Mouse (Mus musculus) midbrain, embryonic 12.5 days (tissue): ENCODE data around the gene Psmd9. TPM values are rescaled to one million over a fixed set of nuclear protein-coding genes. Genes with fewer than 3 reads are reported as not detected.
A peak's percentile ranks its signal among the peaks of the same experiment; 100 is the strongest.

ENCODE experiments used
- ATAC-seq: fragments of 200-750 bp; cut with Nextera tagmentation; 2 replicates; pipeline ENCODE4 v1.8.0; 2017; ENCODE audit warnings: low read depth, moderate TSS enrichment, moderate library complexity; ENCODE audit not compliant: low FRiP score
- H3K27ac ChIP-seq: fragments of 300-500 bp; sonication (generic); replicated peaks from 2 replicates; pipeline ENCODE4 v1.5.1; 2016; ENCODE audit warnings: mild to moderate bottlenecking
- H3K27me3 ChIP-seq: fragments of 300-500 bp; sonication (generic); 2 replicates; pipeline ENCODE4 v1.6.1; 2016; ENCODE audit warnings: mild to moderate bottlenecking
- H3K36me3 ChIP-seq: fragments of 300-500 bp; sonication (generic); 2 replicates; pipeline ENCODE4 v1.6.1; 2016
- H3K4me1 ChIP-seq: fragments of 300-500 bp; sonication (generic); 2 replicates; pipeline ENCODE4 v1.6.1; 2016
- H3K4me2 ChIP-seq: fragments of 300-500 bp; sonication (generic); replicated peaks from 2 replicates; pipeline ENCODE4 v1.6.1; 2016; ENCODE audit warnings: mild to moderate bottlenecking, moderate library complexity
- H3K4me3 ChIP-seq: fragments of 300-500 bp; sonication (generic); 2 replicates; pipeline ENCODE4 v1.5.1; 2016; ENCODE audit warnings: mild to moderate bottlenecking
- H3K9ac ChIP-seq: fragments of 300-500 bp; sonication (generic); replicated peaks from 2 replicates; pipeline ENCODE4 v1.6.1; 2016; ENCODE audit warnings: mild to moderate bottlenecking, moderate library complexity
- H3K9me3 ChIP-seq: fragments of 300-500 bp; sonication (generic); 2 replicates; pipeline ENCODE4 v1.6.1; 2016; ENCODE audit warnings: mild to moderate bottlenecking
- WGBS: fragments of 180-500 bp; shearing (Covaris S2); methylation state at CpG from one replicate; pipeline ENCODE4 v1.1.7; 2016; 5-methylcytosine and 5-hydroxymethylcytosine counted together
- polyA plus RNA-seq: library from polyadenylated mRNA; unstranded; fragments of >200 nt; fragmentation: Nextera tagmentation; extraction: Ambion mirVana; gene quantifications from 2 replicates; pipeline ENCODE4 v1.2.1, GENCODE M21; 2016

Psmd9 gene
- polyA plus RNA-seq, 1 experiment from 2014 or later = 75.4 TPM

- Histone ChIP-seq H3K27me3 (no peaks in the 10 kb centered on the region), H3K4me2 (peak overlapping the region; percentile 100), H3K9me3 (no peaks in the 10 kb centered on the region), H3K27ac (no peak overlapping the region), H3K4me3 (peak overlapping the region; percentile 98), H3K4me1 (peaks cover 57% of the 10 kb centered on the region), H3K36me3 (peaks cover 34% of the 10 kb centered on the region), H3K9ac (peak overlapping the region; percentile 100)
- 42% methylated on average over 20 of the region's 20 CpGs for WGBS
- ATAC-seq = no peak
Observed at GRCm38 (mm10) chr5:123144746-123145590, 24.2 kb upstream of the Psmd9 start.

- H3K27ac ChIP-seq = no peak overlapping the region
- WGBS = 84% methylated on average over 11 of the region's 11 CpGs
- 0 out of 2 replicates have a peak overlapping the region, but pooled peaks have one; percentile 9 for H3K4me3 ChIP-seq
- H3K27me3 ChIP-seq = no peaks in the 10 kb centered on the region
- H3K9me3 ChIP-seq = no peaks in the 10 kb centered on the region
- peaks cover 38% of the 10 kb centered on the region for H3K36me3 ChIP-seq
- H3K9ac ChIP-seq = no peak overlapping the region
- ATAC-seq = no peak
- peaks cover 71% of the 10 kb centered on the region for H3K4me1 ChIP-seq
- no peak overlapping the region for H3K4me2 ChIP-seq
Observed at GRCm38 (mm10) chr5:123146357-123146756, 22.9 kb upstream of the Psmd9 start.

GRCm38 (mm10) chr5:123147569-123147968 is 21.6 kb upstream of the Psmd9 start:
- Histone ChIP-seq H3K4me1 (peaks cover 73% of the 10 kb centered on the region), H3K9me3 (no peaks in the 10 kb centered on the region), H3K4me3 (no peak overlapping the region), H3K36me3 (peaks cover 50% of the 10 kb centered on the region), H3K27ac (no peak overlapping the region), H3K9ac (no peak overlapping the region), H3K4me2 (no peak overlapping the region), H3K27me3 (no peaks in the 10 kb centered on the region)
- no peak for ATAC-seq
- WGBS = 83% methylated on average over 17 of the region's 17 CpGs

GRCm38 (mm10) chr5:123148073-123148722 is 21.0 kb upstream of the Psmd9 start:
- H3K9ac ChIP-seq = peak overlapping the region; percentile 32; the same call in 1 of the 2 replicates
- peaks cover 56% of the 10 kb centered on the region for H3K36me3 ChIP-seq
- peak overlapping the region; percentile 1; the same call in 1 of the 2 replicates for H3K27ac ChIP-seq
- no peaks in the 10 kb centered on the region for H3K27me3 ChIP-seq
- H3K9me3 ChIP-seq = no peaks in the 10 kb centered on the region
- H3K4me1 ChIP-seq = peaks cover 72% of the 10 kb centered on the region
- 0 out of 2 replicates have a peak overlapping the region, but pooled peaks have one; percentile 0 for H3K4me3 ChIP-seq
- no peak overlapping the region for H3K4me2 ChIP-seq
- no peak for ATAC-seq
- WGBS = 85% methylated on average over 25 of the region's 25 CpGs

GRCm38 (mm10) chr5:123149451-123150400 is 19.5 kb upstream of the Psmd9 start:
- peak overlapping the region; percentile 54 for H3K4me2 ChIP-seq
- H3K36me3 ChIP-seq = peaks cover 71% of the 10 kb centered on the region
- peaks cover 57% of the 10 kb centered on the region for H3K4me1 ChIP-seq
- WGBS = 10% methylated on average over 19 of the region's 19 CpGs
- peak overlapping the region; percentile 40 for H3K4me3 ChIP-seq
- no peaks in the 10 kb centered on the region for H3K9me3 ChIP-seq
- peak; percentile 85 for ATAC-seq
- H3K27ac ChIP-seq = peak overlapping the region; percentile 57; the same call in 1 of the 2 replicates
- H3K9ac ChIP-seq = peak overlapping the region; percentile 39; the same call in 1 of the 2 replicates
- H3K27me3 ChIP-seq = no peaks in the 10 kb centered on the region

- Histone ChIP-seq H3K27me3 (no peaks in the 10 kb centered on the region), H3K4me3 (peak overlapping the region; percentile 40), H3K9ac (peak overlapping the region; percentile 39), H3K9me3 (no peaks in the 10 kb centered on the region), H3K4me1 (peaks cover 48% of the 10 kb centered on the region), H3K36me3 (peaks cover 77% of the 10 kb centered on the region), H3K4me2 (peak overlapping the region; percentile 54), H3K27ac (no peak overlapping the region)
- 54% methylated on average over 7 of the region's 7 CpGs for WGBS
- no peak for ATAC-seq
Observed at GRCm38 (mm10) chr5:123150641-123151040, 18.6 kb upstream of the Psmd9 start.

- Histone ChIP-seq H3K4me1 (peaks cover 44% of the 10 kb centered on the region), H3K4me3 (peak overlapping the region; percentile 40), H3K27me3 (no peaks in the 10 kb centered on the region), H3K9ac (peak overlapping the region; percentile 39; the same call in 1 of the 2 replicates), H3K36me3 (peaks cover 74% of the 10 kb centered on the region), H3K27ac (no peak overlapping the region), H3K9me3 (no peaks in the 10 kb centered on the region), H3K4me2 (peak overlapping the region; percentile 54)
- ATAC-seq = no peak
- WGBS = 47% methylated on average over 7 of the region's 7 CpGs
Observed at GRCm38 (mm10) chr5:123151077-123151476, 18.1 kb upstream of the Psmd9 start.

- 95% methylated on average over 18 of the region's 19 CpGs for WGBS
- peaks cover 70% of the 10 kb centered on the region for H3K36me3 ChIP-seq
- H3K27me3 ChIP-seq = no peaks in the 10 kb centered on the region
- no peak overlapping the region for H3K4me2 ChIP-seq
- no peak for ATAC-seq
- H3K4me1 ChIP-seq = peaks cover 38% of the 10 kb centered on the region
- H3K27ac ChIP-seq = no peak overlapping the region
- H3K9ac ChIP-seq = no peak overlapping the region
- no peaks in the 10 kb centered on the region for H3K9me3 ChIP-seq
- no peak overlapping the region for H3K4me3 ChIP-seq
Observed at GRCm38 (mm10) chr5:123151707-123152362, 17.4 kb upstream of the Psmd9 start.

GRCm38 (mm10) chr5:123152901-123153300 is 16.3 kb upstream of the Psmd9 start:
- H3K4me3 ChIP-seq = no peak overlapping the region
- H3K4me1 ChIP-seq = peaks cover 36% of the 10 kb centered on the region
- WGBS = 71% methylated on average over 1 of the region's 1 CpGs
- H3K36me3 ChIP-seq = peaks cover 70% of the 10 kb centered on the region
- ATAC-seq = no peak
- no peak overlapping the region for H3K4me2 ChIP-seq
- H3K9me3 ChIP-seq = no peaks in the 10 kb centered on the region
- H3K27me3 ChIP-seq = no peaks in the 10 kb centered on the region
- H3K9ac ChIP-seq = no peak overlapping the region
- H3K27ac ChIP-seq = no peak overlapping the region

- H3K27ac ChIP-seq = no peak overlapping the region
- 55% methylated on average over 7 of the region's 7 CpGs for WGBS
- peaks cover 11% of the 10 kb centered on the region for H3K4me1 ChIP-seq
- H3K4me3 ChIP-seq = no peak overlapping the region
- no peaks in the 10 kb centered on the region for H3K9me3 ChIP-seq
- no peak for ATAC-seq
- peaks cover 80% of the 10 kb centered on the region for H3K36me3 ChIP-seq
- H3K27me3 ChIP-seq = no peaks in the 10 kb centered on the region
- H3K4me2 ChIP-seq = no peak overlapping the region
- no peak overlapping the region for H3K9ac ChIP-seq
Observed at GRCm38 (mm10) chr5:123155425-123155824, 13.8 kb upstream of the Psmd9 start.

GRCm38 (mm10) chr5:123156763-123157162 is 12.4 kb upstream of the Psmd9 start:
- Histone ChIP-seq H3K9ac (no peak overlapping the region), H3K4me3 (no peak overlapping the region), H3K27me3 (no peaks in the 10 kb centered on the region), H3K4me1 (no peaks in the 10 kb centered on the region), H3K9me3 (no peaks in the 10 kb centered on the region), H3K36me3 (peaks cover 88% of the 10 kb centered on the region), H3K27ac (no peak overlapping the region), H3K4me2 (no peak overlapping the region)
- 86% methylated on average over 12 of the region's 12 CpGs for WGBS
- ATAC-seq = no peak
